Mouse (Mus musculus) urinary bladder, adult 2 months (tissue): ENCODE results near the gene Psmd6. TPM values are rescaled to one million over a fixed set of nuclear protein-coding genes. Genes with fewer than 3 reads are reported as not detected.

Source experiments
- DNase-seq: peaks from one replicate; pipeline ENCODE4 v3.0.0; 2022; ENCODE audit warnings: low spot score
- polyA plus RNA-seq: library from polyadenylated mRNA; depleted of rRNA; stranded (reverse); fragments of >200 nt; gene quantifications from 2 replicates; pipeline ENCODE4 v1.2.3, GENCODE M21; 2012; rRNA removed

The Psmd6 gene
- polyA plus RNA-seq, 1 experiment, result 90.7 TPM

DNA sequence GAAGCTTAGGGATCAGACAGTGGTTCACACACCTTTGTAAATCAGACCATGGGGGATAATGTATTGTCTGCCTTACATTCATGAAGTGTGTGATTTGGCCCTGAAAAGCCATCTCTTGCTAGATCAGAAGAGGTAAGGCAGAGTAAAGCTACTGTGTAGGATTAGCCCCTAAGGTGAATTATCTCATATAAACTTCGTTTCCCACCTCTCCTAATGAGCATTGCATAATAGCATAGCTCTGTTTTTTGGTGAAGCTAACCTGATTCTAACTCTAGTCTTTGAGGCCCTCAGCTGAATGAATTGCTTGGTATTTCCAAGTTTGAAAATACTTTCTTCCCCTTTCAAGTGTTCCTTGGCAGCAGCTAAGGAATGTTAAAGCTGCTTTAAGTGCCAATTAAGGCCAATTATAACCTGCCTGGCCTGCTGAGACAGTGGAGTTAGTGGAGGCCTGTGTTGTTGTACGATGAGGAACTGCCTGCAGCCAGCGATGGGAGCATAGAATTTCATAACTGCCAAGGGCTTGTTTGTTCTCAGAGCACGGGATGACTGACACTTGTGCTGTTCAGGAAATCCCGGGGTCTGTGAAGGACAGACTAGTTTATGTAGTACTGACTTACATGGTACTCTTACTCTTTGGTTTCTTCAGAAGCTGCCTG lies 56.2 kb downstream of the Psmd6 start:
- DNase-seq, result no peak

DNA sequence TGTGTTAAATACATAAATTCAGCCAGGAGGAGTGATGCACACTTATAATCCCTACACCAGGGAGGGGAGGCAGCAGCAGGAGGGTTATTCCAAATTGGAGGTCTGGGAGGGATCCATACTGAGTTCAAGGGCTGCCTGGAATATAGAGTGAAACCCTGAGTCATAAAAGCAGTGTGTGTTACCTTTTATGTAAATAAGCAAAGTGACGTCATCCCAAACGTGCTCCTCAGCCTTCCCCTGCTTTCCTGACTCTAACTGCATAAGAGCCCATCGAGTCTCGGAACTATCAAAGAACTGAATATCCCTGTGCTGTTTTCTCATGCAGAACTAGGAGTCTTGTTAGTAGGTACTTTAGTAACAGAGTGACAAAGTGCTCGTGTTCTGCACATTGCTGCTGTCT lies 57.4 kb downstream of the Psmd6 start:
- DNase-seq, result no peak

DNA sequence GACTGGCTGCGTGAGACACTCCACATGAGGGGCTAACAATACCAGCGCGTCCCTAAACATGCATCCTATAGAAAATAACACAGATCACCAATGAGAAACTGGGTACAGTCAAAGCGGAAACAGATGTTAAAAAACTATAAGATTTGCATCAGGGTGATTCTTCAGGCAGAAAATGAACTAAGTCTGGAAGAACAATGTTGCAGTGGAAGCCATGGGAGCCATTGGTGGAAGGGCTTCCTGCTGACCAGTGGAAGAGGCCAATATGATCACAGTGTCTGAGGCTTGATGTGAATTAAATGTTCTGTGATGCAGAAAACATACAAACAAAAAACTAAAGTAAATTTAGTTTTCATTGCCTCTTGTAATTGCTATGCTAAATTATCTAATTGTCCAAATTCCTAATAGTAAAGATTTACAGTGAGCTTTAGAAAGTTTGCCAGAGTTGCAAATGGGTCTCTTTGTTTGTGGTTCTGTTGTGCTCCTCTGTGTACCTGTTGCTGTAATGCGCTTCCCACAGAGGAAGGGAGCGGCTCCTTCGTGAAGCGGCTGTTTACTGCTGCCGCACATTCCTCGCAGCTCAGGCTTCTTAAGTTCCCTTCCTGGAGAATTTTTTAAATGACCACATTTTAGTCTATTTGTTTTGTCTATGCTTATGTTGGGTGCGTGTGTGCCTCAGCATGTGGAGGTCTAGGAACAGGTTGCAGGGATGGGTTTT lies 58.1 kb downstream of the Psmd6 start:
- DNase-seq, result no peak

Other genes with a start within 250 kb of the Psmd6 start
- gene Gm281, start 206.5 kb downstream of the Psmd6 start, polyA plus RNA-seq, result not detected in 2 replicates
- gene Atxn7, start 159.5 kb downstream of the Psmd6 start, polyA plus RNA-seq, result 18.1 and 18.3 TPM in 2 replicates
- 81.7 and 94.0 TPM in 2 replicates for gene Thoc7, start 159.1 kb downstream of the Psmd6 start, polyA plus RNA-seq
- not detected in 2 replicates for gene Olfr720, start 65.9 kb upstream of the Psmd6 start, polyA plus RNA-seq
- not detected in 2 replicates for gene Olfr31, start 201.8 kb upstream of the Psmd6 start, polyA plus RNA-seq
- 22.9 and 23.1 TPM in 2 replicates for gene Il3ra, start 225.3 kb upstream of the Psmd6 start, polyA plus RNA-seq